Mouse (Mus musculus): ENCODE results near the gene Rrm2.
A peak's percentile ranks its signal among the peaks of the same experiment; 100 is the strongest.
"Not testable (repeated sequence)": the region's sequence is repeated elsewhere in the genome, so short reads cannot be mapped to it uniquely, and the experiment has no call there.

Gene Rrm2

DNA sequence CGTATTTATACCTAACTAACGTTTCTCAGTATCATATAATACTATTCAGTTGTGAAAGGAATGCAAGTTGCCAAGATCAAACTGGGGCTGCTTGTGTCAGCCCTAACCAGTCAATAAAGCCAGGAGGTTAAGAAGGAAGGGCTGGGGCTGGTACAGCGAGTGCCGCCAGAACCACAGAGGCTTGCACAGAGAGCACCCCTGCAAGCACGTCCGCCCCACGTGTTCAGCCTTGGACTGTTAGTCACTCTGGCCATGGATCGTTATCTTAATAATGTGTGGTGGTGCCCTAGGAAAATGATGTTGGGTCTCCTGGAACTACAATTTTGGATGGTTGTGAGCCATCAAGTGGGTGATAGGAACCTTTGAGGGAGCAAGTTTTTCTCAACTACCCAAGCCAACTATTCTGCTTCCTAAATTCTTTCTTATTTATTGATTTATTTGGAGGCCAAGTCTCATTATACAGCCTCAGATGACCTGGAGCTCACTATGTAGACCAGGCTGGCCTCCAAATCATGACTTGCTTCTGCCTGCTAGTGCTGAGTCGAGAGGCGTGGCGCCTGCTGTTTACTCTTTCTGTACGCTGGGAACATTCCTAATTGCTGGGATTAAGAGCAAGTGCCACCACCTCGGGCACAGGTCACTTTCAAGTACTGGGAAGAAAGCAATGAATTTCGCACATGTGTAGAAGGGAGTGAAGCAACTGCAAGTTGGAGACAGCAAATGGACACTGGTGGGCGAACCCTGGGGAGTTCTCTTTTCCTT is 2.4 kb upstream of the Rrm2 start:
- DNase-seq (ENCODE audit: low spot score in 2 of 2), result no peak

DNA sequence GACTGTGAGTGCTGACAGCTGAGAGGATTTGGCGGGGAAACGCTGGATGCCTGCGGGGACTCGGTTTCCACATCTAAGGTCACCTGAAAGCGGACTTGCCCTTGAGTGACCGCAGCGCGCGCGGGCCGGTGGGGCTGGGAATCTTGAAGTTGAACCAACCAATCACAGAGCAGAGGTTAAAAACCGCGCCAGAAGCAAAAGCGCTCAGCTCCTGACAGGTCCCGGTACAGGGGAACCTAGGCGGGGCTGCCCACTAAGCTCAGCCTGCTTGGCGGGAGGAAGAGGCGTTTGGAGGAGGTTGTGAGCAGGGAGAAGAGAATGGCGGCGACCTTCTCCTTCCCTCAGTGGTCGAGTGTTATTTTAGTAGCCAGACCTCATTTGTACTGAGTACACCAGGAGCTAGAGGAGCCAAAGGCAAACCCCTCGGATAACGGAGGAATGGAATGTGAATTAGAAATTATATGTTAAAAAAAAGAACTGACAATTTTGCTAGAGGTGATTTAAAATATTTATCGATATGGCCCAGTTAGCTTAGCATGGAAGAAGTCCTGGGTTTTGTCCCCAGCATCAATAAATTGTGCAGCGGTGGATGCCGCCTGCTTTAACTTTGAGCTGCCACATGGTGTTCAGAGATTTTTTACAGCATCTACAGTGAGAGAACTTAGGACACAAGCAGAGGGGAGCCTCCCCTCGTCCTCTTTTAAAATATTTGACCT is 1.1 kb upstream of the Rrm2 start:
- peak; percentile 65 to 67 for DNase-seq (ENCODE audit: low spot score in 2 of 2)

DNA sequence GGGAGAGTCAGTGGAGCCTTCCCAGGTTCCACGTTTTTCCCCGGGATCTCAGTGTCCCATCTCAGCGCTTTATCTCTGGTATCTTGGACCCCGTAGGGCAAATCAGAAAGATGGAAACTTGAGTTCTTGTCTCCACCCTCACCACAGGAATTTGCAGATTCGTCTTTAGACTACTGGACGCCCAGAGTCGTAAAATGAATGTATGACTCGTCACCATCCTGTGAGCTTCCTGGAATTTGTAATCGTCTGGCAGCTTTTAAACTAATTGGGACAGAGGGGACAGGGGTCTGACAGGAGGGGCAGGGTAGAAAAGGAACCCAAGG is 600 bp upstream of the Rrm2 start:
- DNase-seq (ENCODE audit: low spot score in 2 of 2), result no peak

DNA sequence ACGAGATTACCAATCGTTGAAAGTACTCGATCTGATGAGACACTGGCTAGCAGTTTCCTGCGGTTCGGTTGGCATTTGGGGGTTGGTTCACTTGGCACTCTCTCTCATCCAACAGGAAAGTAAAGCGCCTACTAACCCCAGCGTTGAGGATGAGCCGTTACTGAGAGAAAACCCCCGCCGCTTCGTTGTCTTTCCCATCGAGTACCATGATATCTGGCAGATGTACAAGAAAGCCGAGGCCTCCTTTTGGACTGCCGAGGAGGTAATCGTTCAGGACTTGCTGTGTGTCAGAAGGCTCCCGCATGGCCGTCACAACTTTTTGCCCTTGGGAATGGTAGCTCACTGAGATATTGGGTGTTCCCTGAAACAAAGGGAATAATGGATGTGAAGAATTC is 780 bp downstream of the Rrm2 start:
- no peak for DNase-seq (ENCODE audit: low spot score in 2 of 2)

DNA sequence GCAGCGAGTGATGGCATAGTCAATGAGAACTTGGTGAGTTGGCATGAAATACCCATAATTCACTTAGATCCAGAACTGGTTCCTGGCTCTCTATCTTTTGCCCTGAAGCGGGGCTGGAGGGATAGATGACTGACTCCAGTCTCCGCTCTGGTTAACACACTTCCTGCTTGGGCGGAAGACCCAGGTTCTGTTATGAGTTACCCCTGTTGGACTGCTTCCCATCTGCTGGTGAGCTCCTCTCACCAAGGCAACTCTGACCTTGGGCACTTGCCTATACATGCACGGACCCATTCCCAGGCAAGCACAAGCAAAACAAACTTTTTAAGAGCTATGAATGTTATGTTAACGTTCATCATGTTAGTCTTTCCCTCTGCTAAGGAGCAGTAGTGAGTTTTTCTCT is 1.4 kb downstream of the Rrm2 start:
- no peak for DNase-seq (ENCODE audit: low spot score in 2 of 2)

DNA sequence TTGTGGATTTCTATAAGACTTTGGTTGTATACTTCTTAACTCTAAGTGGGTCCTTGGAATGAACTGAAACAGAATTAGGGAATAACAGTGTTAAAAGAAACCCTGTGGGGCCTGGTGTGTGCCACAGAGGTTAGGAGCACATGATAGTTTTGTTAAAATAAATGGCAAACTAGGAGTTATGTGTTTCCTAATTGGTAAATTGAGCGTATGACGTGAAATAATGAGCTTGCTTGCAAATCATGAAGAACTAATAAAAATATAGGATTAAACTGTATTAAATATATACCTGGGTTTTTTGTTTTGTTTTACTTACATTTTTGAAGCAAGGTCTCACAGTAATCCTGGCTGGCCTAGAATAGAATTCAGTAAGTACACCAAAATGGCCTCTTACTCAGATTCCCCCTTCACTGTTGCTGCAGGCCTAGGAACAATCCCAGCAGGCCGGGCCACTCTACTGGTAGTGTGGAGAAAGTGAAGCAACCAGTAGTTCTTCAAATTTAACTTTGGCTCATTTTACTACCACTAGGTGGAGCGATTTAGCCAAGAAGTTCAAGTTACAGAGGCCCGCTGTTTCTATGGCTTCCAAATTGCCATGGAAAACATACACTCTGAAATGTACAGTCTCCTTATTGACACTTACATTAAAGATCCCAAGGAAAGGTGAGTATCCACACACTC is 1.9 kb downstream of the Rrm2 start:
- DNase-seq (ENCODE audit: low spot score in 2 of 2), result no peak

DNA sequence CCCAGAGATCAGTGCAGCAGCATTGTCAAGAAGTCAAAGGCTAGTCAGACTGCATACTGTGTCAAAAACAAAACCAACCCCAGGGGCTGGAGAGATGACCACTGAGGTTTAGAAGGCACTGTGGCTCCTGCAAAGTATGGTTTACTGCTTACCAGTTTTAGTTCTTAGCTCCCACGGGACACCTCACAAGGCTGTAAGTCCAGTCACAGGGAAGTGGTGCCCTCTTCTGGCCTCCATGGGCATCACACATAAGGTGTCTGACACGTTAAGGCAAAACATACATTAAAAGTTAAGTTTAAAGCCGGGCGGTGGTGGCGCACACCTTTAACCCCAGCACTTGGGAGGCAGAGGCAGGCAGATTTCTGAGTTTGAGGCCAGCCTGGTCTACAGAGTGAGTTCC is 2.6 kb downstream of the Rrm2 start:
- DNase-seq (ENCODE audit: low spot score in 2 of 2), result no peak

- DNase-seq (ENCODE audit: low spot score in 2 of 2), result no peak
Measured at GRCm38 (mm10) chr12:24712396-24712795, 4.4 kb downstream of the Rrm2 start.

GRCm38 (mm10) chr12:24714579-24715255 is 6.7 kb downstream of the Rrm2 start:
- no peak for DNase-seq (ENCODE audit: low spot score in 2 of 2)

- DNase-seq (ENCODE audit: low spot score in 2 of 2), result no peak
Measured at GRCm38 (mm10) chr12:24715268-24715896, 7.3 kb downstream of the Rrm2 start.

- no peak for DNase-seq (ENCODE audit: low spot score in 2 of 2)
Measured at GRCm38 (mm10) chr12:24716721-24717301, 8.8 kb downstream of the Rrm2 start.

DNA sequence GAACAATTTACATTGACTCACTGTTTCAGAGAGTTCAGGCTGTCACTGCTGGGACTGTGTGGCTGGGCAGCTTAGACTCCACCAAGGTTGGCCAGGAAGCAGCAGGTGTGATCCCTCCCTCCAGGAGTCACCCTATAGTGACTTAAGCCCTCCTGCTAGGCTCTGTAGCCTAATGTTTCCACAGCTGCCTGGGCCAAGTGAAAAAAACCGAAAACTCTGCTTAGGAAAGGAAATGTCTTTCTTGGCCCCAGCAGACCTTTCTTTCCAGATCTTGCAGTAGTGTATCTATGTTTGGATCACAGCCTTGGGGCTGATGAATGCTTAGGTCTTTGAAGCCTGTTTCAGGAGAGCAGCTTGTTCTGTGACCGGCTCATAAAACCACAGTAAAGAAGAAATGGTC is 15.4 kb downstream of the Rrm2 start:
- DNase-seq (ENCODE audit: low spot score in 2 of 2), result no peak

GRCm38 (mm10) chr12:24723859-24724258 is 15.8 kb downstream of the Rrm2 start:
- DNase-seq (ENCODE audit: low spot score in 2 of 2), result no peak

DNA sequence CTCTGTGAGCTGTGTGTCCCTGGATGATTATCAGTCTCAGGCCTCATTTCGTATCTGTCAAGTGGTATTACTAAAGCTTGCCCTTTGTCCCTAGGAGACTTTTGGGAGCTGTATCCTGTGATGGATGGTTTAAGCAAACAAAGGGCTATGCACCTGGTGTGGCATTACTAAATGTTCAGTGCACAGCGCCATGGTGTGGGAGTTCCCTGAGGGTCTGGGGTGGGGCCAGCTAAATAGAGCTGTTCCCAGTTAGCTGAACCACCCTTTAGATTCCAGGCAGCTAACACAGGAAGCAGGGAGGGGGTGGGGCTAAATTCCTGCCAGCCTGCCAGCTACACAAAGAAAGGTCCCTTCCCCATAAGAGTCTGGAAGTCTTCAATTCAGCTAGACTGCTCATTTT is 16.3 kb downstream of the Rrm2 start:
- DNase-seq (ENCODE audit: low spot score in 2 of 2), result no peak

DNA sequence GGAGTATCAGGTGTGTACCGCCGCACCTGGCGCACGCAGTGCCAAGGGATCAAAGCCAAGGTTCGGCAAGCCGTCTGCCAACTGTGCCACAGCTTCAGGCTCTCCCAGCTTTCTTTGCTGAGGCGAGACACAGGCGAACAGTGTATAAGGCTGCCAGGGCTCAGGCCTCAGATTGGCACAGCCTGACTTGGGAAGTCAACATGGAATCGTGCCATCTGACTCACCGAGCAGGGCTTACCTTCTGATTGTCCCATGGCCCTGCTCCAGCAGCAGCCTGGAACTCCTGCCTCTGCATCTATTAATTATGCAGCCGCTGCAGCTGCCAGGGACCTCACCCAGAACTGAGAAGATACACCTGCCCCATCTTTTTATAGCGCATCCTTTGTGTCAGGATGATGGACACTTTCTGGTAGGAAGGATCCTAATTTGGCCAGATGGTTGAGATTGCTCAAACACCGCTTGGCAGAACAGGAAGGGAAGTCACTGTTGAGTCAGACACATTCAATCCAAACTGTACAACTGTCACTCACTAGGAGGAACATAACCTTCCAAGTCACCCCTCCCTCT is 26.9 kb downstream of the Rrm2 start:
- no peak for DNase-seq (ENCODE audit: low spot score in 2 of 2)

- DNase-seq (ENCODE audit: low spot score in 2 of 2), result no peak
Measured at GRCm38 (mm10) chr12:24736956-24737355, 28.9 kb downstream of the Rrm2 start.

DNA sequence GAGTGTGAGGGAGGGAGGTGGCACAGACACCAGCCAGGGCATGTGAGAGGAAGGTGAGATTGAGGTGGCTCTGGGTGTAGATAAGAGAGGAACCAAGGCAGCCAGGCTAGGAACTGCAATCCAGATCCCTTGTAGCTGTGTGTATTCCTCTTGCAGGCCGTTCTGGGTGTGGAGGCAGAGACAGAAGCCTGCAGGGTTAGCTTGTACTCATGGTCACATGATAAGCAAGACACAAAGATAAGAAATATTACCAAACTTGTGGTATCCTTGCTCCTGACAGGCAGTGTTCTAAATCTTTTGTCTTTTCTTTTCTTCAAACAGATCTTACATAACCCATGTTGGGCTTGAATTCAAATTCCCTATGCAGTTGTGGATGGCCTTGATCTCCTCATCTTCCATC is 31.9 kb downstream of the Rrm2 start:
- DNase-seq (ENCODE audit: low spot score in 2 of 2), result no peak

DNA sequence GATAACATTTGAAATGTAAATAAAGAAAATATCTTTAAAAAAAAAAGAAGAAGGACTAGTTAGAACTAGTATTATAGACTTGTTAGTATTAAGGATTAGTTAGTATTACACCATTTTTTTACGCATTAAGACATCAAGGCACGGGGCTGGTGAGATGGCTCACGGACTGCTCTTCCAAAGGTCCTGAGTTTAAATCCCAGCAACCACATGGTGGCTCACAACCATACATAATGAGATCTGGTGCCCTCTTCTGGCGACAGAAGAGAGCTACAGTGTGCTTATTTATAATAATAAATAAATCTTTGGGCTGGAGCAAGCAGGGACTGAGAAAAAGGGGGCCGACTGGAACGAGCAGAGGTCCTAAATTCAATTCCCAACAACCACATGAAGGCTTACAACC is 33.5 kb downstream of the Rrm2 start:
- DNase-seq (ENCODE audit: low spot score in 2 of 2), result not testable (repeated sequence)

DNA sequence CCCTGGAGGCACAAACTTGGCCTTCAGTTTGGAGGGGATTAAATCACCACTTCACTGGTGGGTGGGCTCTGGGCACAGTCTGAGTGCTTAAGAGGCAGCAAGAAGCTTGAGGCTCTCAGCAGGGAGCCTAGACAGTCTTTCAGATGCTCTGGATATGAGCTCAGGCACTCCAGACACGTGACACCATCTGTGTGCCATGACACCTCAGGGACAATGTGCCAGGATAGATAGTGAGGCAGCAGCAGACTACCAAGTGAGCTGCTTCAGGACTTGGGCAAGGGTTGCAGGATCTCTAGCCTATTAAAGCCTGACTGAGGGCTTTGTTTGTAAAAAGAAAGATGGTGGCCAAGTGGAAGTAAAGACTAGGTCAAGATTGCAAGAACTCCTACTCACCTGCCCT is 36.3 kb downstream of the Rrm2 start:
- DNase-seq (ENCODE audit: low spot score in 2 of 2), result no peak

GRCm38 (mm10) chr12:24746579-24747296 is 38.7 kb downstream of the Rrm2 start:
- no peak for DNase-seq (ENCODE audit: low spot score in 2 of 2)

DNA sequence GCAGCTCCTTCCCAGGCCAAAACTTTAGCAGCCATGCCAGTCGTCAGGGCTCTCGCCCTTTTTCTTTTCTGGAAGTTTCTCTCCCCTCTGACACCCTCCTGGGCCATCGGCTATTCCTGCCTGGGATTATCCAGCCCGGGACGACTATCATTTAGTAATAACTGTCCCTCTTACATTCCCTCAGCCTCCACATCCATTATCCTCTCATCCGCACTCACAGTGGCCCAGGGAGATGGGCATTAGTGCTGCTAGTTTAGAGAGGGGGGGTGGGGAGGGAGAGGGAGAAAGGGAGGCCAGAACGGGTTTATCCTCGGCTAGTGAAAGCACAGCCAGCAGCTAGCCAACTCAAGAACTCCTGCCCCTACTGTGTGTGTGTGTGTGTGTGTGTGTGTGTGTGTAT is 39.3 kb downstream of the Rrm2 start:
- no peak for DNase-seq (ENCODE audit: low spot score in 2 of 2)

All from spleen, postnatal 14 days (tissue).